Mouse (Mus musculus) hindbrain, embryonic 12.5 days (tissue): ENCODE results near the gene Prkg1. TPM values are rescaled to one million over a fixed set of nuclear protein-coding genes. Genes with fewer than 3 reads are reported as not detected.
A peak's percentile ranks its signal among the peaks of the same experiment; 100 is the strongest.

Source experiments
- ATAC-seq: fragments of 200-750 bp; cut with Nextera tagmentation; 2 replicates; pipeline ENCODE4 v1.8.0; 2017; ENCODE audit warnings: moderate TSS enrichment; ENCODE audit not compliant: low FRiP score
- H3K27ac ChIP-seq: fragments of 300-500 bp; sonication (generic); 2 replicates; pipeline ENCODE4 v1.5.1; 2016; ENCODE audit warnings: mild to moderate bottlenecking
- H3K27me3 ChIP-seq: fragments of 300-500 bp; sonication (generic); 2 replicates; pipeline ENCODE4 v1.6.1; 2016; ENCODE audit warnings: mild to moderate bottlenecking
- H3K36me3 ChIP-seq: fragments of 300-500 bp; sonication (generic); 2 replicates; pipeline ENCODE4 v1.6.1; 2016; ENCODE audit warnings: mild to moderate bottlenecking
- H3K4me1 ChIP-seq: fragments of 300-500 bp; sonication (generic); 2 replicates; pipeline ENCODE4 v1.6.1; 2016
- H3K4me2 ChIP-seq: fragments of 300-500 bp; sonication (generic); replicated peaks from 2 replicates; pipeline ENCODE4 v1.6.1; 2016; ENCODE audit warnings: mild to moderate bottlenecking
- H3K4me3 ChIP-seq: fragments of 300-500 bp; sonication (generic); 2 replicates; pipeline ENCODE4 v1.5.1; 2016; ENCODE audit warnings: mild to moderate bottlenecking
- H3K9ac ChIP-seq: fragments of 300-500 bp; sonication (generic); 2 replicates; pipeline ENCODE4 v1.6.1; 2016; ENCODE audit warnings: mild to moderate bottlenecking, moderate library complexity
- H3K9me3 ChIP-seq: fragments of 300-500 bp; sonication (generic); replicated peaks from 2 replicates; pipeline ENCODE4 v1.6.1; 2016; ENCODE audit warnings: mild to moderate bottlenecking
- WGBS: fragments of 180-500 bp; shearing (Covaris S2); methylation state at CpG from one replicate; pipeline ENCODE4 v1.1.7; 2016; 5-methylcytosine and 5-hydroxymethylcytosine counted together
- polyA plus RNA-seq: library from polyadenylated mRNA; unstranded; fragments of >200 nt; fragmentation: Nextera tagmentation; extraction: Ambion mirVana; gene quantifications from 2 replicates; pipeline ENCODE4 v1.2.1, GENCODE M21; 2016

Prkg1 gene
- polyA plus RNA-seq, 1 experiment from 2014 or later = 9.2 TPM

DNA sequence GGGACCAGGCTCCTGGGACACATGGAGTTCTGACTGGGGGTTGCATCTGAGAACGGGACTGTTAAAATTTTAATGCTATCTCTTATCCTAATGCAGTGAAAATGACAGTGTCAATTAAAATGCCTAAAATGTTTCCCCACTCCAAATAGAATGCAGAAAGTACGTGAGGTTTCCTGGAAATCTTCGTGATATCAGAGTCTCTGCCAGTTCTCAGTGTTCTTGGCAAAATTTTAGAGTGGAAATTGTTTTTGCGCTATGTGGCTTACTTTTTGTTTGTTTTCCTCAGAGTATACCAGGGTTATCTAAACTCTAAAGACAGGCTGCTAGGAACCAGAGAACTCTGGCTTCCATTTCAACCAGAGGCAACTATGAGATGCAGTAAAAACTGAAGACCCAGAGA is 50.4 kb downstream of the Prkg1 start:
- Histone ChIP-seq H3K9ac (no peak overlapping the region), H3K4me3 (no peak overlapping the region), H3K27me3 (no peaks in the 10 kb centered on the region), H3K27ac (no peak overlapping the region), H3K4me2 (no peak overlapping the region), H3K4me1 (no peaks in the 10 kb centered on the region), H3K9me3 (no peaks in the 10 kb centered on the region), H3K36me3 (no peaks in the 10 kb centered on the region)
- WGBS = 90% methylated on average over 4 of the region's 4 CpGs
- ATAC-seq = no peak

DNA sequence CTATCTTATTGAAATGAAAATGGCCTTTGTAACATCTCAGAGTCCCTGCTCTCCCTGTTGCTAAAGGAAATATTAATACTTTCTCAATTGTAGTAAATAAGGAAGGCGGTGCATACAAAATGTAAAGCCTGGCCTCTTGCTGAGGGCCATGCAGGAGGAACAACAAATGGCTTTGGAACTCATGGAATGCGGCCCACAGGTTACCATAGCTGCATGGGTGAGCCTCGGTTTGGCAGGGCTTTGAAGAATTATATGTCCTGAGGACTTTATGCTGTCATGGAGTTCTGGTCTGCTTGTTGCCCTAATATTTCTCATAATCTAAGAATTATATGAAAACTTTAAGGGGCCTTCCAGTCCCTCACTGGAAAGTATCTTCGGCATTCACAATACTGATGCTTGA is 51.5 kb downstream of the Prkg1 start:
- no peak for ATAC-seq
- Histone ChIP-seq H3K27ac (no peak overlapping the region), H3K4me2 (no peak overlapping the region), H3K27me3 (no peaks in the 10 kb centered on the region), H3K4me1 (no peaks in the 10 kb centered on the region), H3K9me3 (no peaks in the 10 kb centered on the region), H3K36me3 (no peaks in the 10 kb centered on the region), H3K9ac (no peak overlapping the region), H3K4me3 (no peak overlapping the region)
- WGBS = 56% methylated on average over 4 of the region's 4 CpGs

DNA sequence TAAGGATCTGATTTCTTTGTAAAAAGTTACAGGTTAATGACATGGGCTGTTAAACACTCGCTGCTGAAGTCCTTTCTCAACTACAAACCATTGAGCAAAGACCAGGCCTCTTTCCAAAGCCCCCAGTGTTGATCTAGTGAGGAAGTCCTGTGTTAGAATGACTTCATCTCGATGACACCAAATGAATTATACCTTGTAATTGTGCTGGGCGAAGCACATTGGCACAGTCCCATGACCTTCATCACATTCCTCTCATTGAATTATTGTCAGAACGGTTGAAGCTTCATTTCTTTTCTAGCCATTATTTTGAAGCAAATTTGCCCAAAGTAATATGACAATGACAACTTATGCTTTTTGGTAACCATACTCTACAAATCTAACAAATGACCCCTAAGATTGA is 54.5 kb downstream of the Prkg1 start:
- H3K9me3 ChIP-seq = no peaks in the 10 kb centered on the region
- H3K4me2 ChIP-seq = no peak overlapping the region
- no peak for ATAC-seq
- WGBS = 90% methylated on average over 4 of the region's 4 CpGs
- no peaks in the 10 kb centered on the region for H3K36me3 ChIP-seq
- no peaks in the 10 kb centered on the region for H3K4me1 ChIP-seq
- no peaks in the 10 kb centered on the region for H3K27me3 ChIP-seq
- no peak overlapping the region for H3K27ac ChIP-seq
- H3K4me3 ChIP-seq = no peak overlapping the region
- no peak overlapping the region for H3K9ac ChIP-seq

GRCm38 (mm10) chr19:31703991-31704390 is 60.8 kb downstream of the Prkg1 start:
- H3K4me2 ChIP-seq = no peak overlapping the region
- no peaks in the 10 kb centered on the region for H3K9me3 ChIP-seq
- H3K27ac ChIP-seq = no peak overlapping the region
- no peaks in the 10 kb centered on the region for H3K27me3 ChIP-seq
- no peaks in the 10 kb centered on the region for H3K36me3 ChIP-seq
- no peaks in the 10 kb centered on the region for H3K4me1 ChIP-seq
- no peak overlapping the region for H3K4me3 ChIP-seq
- no peak for ATAC-seq
- H3K9ac ChIP-seq = no peak overlapping the region

DNA sequence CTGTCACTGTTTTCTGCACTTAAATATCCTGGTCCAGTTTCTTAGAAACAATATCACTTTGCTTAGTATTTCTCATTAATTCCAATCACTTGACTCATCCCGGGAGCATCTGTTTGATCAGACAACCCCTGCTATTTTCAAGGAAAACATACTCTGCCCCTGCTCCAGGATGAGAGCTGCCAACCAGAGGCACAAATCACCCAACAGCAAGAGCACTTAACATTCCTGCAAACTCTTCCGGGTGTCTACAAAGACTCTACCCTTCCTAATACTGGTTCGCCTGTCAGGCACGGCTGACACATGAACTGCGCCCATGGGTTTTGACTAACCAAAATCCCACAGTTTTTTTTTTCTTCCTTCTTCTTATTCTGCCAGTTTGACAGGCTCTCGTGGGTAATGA is 65.9 kb downstream of the Prkg1 start:
- no peaks in the 10 kb centered on the region for H3K27me3 ChIP-seq
- no peaks in the 10 kb centered on the region for H3K36me3 ChIP-seq
- H3K4me1 ChIP-seq = no peaks in the 10 kb centered on the region
- no peak overlapping the region for H3K4me3 ChIP-seq
- no peak for ATAC-seq
- no peaks in the 10 kb centered on the region for H3K9me3 ChIP-seq
- 81% methylated on average over 6 of the region's 6 CpGs for WGBS
- no peak overlapping the region for H3K9ac ChIP-seq
- H3K27ac ChIP-seq = no peak overlapping the region
- H3K4me2 ChIP-seq = no peak overlapping the region

DNA sequence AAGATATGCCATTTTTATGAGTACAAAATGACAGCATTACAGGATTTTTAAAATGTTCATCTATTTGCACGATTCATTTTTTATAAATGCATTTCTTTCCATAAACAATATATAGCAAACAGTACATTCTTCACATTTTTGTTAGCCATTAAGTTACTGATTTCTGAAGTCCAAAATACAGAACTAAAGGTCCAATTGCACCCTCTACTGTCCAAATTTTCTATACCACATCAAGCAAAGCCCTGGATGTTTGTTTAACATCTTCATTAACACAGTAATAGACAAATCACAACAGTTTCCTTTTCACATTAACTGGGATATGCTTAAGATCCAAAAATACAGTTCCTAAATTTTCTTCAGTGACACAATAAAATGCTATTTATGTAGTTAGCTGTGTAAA is 84.0 kb downstream of the Prkg1 start:
- no peak overlapping the region for H3K4me3 ChIP-seq
- H3K9me3 ChIP-seq = no peaks in the 10 kb centered on the region
- H3K4me2 ChIP-seq = no peak overlapping the region
- H3K9ac ChIP-seq = no peak overlapping the region
- H3K36me3 ChIP-seq = no peaks in the 10 kb centered on the region
- H3K4me1 ChIP-seq = no peaks in the 10 kb centered on the region
- ATAC-seq = no peak
- no peak overlapping the region for H3K27ac ChIP-seq
- no peaks in the 10 kb centered on the region for H3K27me3 ChIP-seq
- 35% methylated on average over 1 of the region's 1 CpGs for WGBS

GRCm38 (mm10) chr19:31678324-31678723 is 86.5 kb downstream of the Prkg1 start:
- Histone ChIP-seq H3K27me3 (no peaks in the 10 kb centered on the region), H3K4me1 (no peaks in the 10 kb centered on the region), H3K4me2 (no peak overlapping the region), H3K4me3 (no peak overlapping the region), H3K9me3 (no peaks in the 10 kb centered on the region), H3K27ac (no peak overlapping the region), H3K9ac (no peak overlapping the region), H3K36me3 (no peaks in the 10 kb centered on the region)
- ATAC-seq = no peak
- WGBS = 43% methylated on average over 5 of the region's 5 CpGs

DNA sequence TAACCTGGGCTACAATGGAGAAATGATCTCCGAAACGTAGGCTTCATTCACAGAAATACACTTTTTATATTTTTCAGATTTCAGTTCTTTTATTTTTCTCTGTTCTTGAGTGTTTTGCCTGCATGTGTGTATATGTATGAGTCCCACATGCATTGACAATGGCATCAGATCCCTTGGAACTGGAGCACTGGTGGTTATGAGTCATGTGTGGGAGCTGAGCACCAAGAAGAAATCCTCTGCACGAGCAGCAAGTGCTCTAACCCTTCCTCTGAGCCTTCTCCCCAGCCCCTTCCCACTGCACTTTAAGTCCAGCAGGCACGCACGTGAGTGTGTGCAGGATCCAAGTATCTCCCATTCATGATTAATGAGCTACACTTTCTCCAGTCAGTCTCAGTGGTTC is 93.1 kb downstream of the Prkg1 start:
- Histone ChIP-seq H3K9me3 (no peaks in the 10 kb centered on the region), H3K4me2 (no peak overlapping the region), H3K27me3 (no peaks in the 10 kb centered on the region), H3K4me1 (no peaks in the 10 kb centered on the region), H3K4me3 (no peak overlapping the region), H3K36me3 (no peaks in the 10 kb centered on the region), H3K27ac (no peak overlapping the region), H3K9ac (no peak overlapping the region)
- ATAC-seq = no peak
- WGBS = 78% methylated on average over 5 of the region's 5 CpGs

DNA sequence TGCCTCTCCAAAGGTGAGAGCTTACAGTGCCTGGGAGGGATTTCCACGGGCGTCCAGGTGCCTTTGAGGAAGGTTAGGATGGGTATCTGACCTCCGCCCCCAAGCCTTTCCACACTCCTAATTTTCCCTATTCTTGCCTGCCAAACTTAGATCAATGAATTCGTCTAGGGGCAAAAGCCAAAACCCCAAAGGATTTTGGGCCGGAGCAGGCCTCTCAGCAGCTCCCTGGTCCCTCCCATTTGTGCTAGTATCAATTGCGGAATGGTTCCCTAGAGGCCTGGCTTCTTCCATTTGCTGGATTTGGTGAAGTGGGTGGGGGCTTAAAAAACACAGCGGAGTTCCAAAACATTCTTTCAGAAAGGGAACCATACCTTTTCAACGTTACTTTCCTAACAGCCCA is 99.8 kb downstream of the Prkg1 start:
- ATAC-seq = no peak; the same call in 1 of the 2 replicates

DNA sequence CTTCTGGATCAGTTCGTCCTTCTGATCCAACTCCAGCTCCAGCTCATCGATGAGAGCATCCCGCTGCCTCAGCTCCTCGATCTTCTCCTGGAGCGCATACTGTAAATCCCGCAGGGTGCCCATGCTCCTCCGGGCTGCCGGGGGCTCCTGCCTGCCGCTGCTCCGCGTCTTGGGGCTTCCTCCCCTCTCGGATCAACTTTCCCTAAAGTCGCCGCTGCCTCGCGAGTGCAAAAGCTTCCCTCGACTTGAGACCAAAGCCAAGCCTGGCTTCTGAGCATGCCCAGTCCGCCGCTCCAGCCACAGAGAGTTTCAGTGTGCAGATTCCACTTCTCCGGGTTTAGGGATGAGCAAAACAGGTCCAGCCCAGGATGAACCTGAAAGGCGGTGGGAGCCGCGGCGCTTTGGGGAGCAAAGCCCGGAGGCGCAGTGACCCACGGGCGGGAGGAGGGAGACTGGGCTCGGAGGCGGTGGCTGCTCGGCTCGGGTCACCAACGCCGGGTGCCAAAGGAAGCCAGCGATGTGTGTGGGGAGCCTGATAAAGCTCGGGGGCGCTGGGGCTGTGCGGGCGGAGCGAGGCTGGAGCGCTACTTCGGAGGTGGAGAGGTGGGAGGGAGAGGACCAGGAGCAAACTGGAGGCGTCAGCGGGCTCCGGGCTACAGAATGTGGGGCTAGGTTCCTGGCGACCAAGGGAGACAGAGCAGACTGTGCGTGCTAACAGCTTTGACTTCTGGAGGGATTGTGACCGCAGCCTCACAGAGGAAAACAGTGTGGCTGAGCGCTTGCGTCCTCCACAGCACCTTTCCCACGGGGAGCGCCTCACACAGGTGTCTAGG is 100.5 kb downstream of the Prkg1 start:
- ATAC-seq = peak; percentile 86
- peaks cover 9% of the 10 kb centered on the region for H3K4me1 ChIP-seq
- WGBS = under 1% methylated on average over 52 of the region's 52 CpGs
- no peaks in the 10 kb centered on the region for H3K9me3 ChIP-seq
- no peaks in the 10 kb centered on the region; the same call in 1 of the 2 replicates for H3K27me3 ChIP-seq
- H3K9ac ChIP-seq = peak overlapping the region; percentile 77
- no peaks in the 10 kb centered on the region for H3K36me3 ChIP-seq
- H3K4me3 ChIP-seq = peak overlapping the region; percentile 68
- H3K27ac ChIP-seq = peak overlapping the region; percentile 57; the same call in 1 of the 2 replicates
- H3K4me2 ChIP-seq = peak overlapping the region; percentile 85

More for the DNA sequence above, 99.8 kb downstream of the Prkg1 start:
- Histone ChIP-seq H3K27me3 (no peaks in the 10 kb centered on the region; the same call in 1 of the 2 replicates), H3K36me3 (no peaks in the 10 kb centered on the region), H3K9ac (peak overlapping the region; percentile 77), H3K4me1 (peaks cover 9% of the 10 kb centered on the region), H3K4me2 (peak overlapping the region; percentile 85), H3K4me3 (peak overlapping the region; percentile 68), H3K27ac (no peak overlapping the region), H3K9me3 (no peaks in the 10 kb centered on the region)
- WGBS = 6% methylated on average over 8 of the region's 8 CpGs

DNA sequence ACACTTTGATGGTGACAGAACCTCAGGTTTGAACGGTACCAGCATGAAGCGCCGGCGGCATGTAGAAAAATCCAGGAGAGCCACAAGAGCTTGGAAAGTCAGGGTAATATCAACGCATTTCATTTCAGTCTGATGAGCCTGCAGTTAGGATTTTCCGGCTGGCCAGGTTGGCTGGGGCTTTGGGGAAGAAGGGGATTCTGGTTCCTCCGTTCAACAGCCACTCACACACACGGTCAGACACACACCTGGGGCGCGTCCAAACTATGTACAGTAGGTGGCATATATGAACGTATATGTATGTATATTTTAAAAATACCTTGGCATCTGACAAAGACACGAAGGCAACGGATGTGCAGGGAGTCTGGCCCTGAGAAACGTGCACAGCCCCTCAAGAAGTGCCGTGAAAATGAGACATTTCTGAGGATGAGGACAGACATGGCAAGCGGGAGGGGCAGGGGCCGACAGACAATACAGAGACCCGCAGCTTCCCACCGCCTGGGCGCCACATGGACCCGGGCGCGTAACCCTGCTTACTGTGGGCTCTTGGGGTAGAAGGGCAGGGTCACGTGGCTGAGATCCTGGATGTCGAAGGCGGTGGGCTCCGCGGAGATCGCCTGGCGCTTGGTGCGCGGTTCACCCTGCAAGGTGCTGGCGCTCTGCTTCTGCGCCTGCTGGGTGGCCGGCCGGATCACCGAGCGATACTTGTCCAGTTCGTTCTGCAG is 101.2 kb downstream of the Prkg1 start:
- Histone ChIP-seq H3K9ac (peak overlapping the region; percentile 77), H3K27ac (peak overlapping the region; percentile 57; the same call in 1 of the 2 replicates), H3K27me3 (no peaks in the 10 kb centered on the region; the same call in 1 of the 2 replicates), H3K36me3 (no peaks in the 10 kb centered on the region), H3K9me3 (no peaks in the 10 kb centered on the region), H3K4me2 (peak overlapping the region; percentile 85), H3K4me1 (peaks cover 16% of the 10 kb centered on the region), H3K4me3 (peak overlapping the region; percentile 68)
- WGBS = 6% methylated on average over 39 of the region's 39 CpGs
- peak; percentile 87 for ATAC-seq

GRCm38 (mm10) chr19:31662802-31663201 is 102.0 kb downstream of the Prkg1 start:
- no peaks in the 10 kb centered on the region; the same call in 1 of the 2 replicates for H3K27me3 ChIP-seq
- 64% methylated on average over 2 of the region's 2 CpGs for WGBS
- no peak overlapping the region for H3K9ac ChIP-seq
- peaks cover 16% of the 10 kb centered on the region for H3K4me1 ChIP-seq
- H3K27ac ChIP-seq = no peak overlapping the region
- H3K4me2 ChIP-seq = peak overlapping the region; percentile 20
- H3K36me3 ChIP-seq = no peaks in the 10 kb centered on the region
- no peaks in the 10 kb centered on the region for H3K9me3 ChIP-seq
- H3K4me3 ChIP-seq = no peak overlapping the region
- no peak for ATAC-seq
